Mouse (Mus musculus) naive thymus-derived CD4-positive, alpha-beta T cell, adult 2 months (primary cell): ENCODE results near the gene Add3.
A peak's percentile ranks its signal among the peaks of the same experiment; 100 is the strongest.

Experiments
- DNase-seq: peaks from one replicate; pipeline ENCODE4 v3.0.0-alpha.2; 2011; ENCODE audit warnings: low read depth

Gene Add3

DNA sequence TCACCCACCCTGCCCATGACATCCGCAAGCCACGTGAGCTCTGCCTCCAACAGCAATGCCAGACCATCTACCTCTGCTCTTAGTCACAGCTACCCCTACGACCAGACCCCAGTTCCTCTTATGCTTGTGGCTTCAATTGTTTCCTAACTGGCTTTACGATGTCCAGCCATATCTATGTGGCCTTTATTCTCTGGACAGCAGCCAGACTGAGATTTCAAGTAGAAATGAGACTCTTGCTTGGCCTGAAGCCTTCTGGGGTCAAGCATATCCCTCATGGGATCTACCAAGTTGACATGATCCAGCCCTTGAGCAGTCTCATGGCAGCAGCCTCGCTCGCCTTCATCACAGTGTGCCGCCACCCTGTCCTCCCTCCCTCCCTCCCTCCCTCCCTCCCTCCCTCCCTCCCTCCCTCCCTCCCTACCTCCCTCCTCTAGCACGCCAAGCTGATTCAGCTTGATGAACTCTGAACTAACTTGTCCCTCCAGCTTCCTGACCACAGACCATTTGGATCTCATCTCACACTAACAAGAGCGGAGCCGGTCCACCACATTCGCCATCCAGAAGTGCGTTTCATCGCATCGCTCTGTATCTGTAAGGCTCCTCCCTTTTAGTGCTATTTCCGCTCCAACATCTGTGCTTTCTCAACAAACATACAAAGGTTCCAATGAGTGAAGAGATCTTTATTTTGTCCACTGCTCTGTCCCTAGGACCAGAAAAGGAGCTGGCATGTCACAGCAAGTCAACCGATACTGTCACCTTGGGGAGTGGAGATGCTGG is 9.7 kb upstream of the Add3 start:
- DNase-seq: no peak

DNA sequence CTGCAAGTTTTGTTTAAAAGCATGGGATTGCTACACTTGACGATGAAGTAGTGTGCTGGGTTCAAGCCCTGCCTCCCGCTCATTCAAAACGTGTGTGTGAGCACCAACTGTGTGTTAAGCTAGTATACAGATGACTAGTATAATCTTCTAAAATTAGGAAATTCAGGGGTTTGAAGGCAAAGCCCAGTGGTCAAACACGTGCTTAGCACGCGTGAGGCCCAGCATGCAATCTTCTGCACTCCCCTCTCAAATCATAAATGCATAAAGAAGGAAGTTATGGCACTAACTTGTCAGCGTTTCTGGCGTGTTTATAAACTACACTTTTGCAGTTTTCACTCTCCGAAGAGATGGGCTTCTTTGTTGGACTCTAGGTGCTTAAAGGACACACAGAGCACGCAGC is 7.8 kb upstream of the Add3 start:
- DNase-seq: no peak

- no peak for DNase-seq
Observed at GRCm38 (mm10) chr19:53136336-53137090, 3.7 kb upstream of the Add3 start.

GRCm38 (mm10) chr19:53137116-53137670 is 3.0 kb upstream of the Add3 start:
- no peak for DNase-seq

GRCm38 (mm10) chr19:53140804-53141250 is 584 bp downstream of the Add3 start:
- DNase-seq: no peak

- peak; percentile 60 for DNase-seq
Observed at GRCm38 (mm10) chr19:53141251-53142072, 1.2 kb downstream of the Add3 start.

GRCm38 (mm10) chr19:53142190-53143107 is 2.2 kb downstream of the Add3 start:
- DNase-seq: peak; percentile 100

GRCm38 (mm10) chr19:53143108-53143971 is 3.1 kb downstream of the Add3 start:
- peak; percentile 54 for DNase-seq

DNA sequence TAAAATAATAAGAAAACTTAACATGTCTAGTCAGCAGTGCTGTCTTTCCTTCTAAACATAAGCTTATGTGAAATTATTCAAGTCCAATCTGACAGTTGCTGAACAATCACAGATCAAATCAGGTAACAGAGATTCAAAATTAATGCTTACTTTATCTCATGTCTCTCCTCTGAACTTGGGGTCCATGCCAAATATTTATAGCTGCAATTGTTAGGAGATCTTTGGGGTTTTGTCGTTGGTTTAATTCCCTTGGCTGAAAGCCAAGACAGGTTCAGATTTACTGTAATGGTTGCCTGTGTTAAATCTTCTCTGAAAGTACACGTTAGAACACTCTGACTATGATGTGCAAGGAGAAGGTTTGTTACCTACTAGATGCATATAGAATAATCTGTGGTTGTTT is 4.8 kb downstream of the Add3 start:
- peak; percentile 46 for DNase-seq

DNA sequence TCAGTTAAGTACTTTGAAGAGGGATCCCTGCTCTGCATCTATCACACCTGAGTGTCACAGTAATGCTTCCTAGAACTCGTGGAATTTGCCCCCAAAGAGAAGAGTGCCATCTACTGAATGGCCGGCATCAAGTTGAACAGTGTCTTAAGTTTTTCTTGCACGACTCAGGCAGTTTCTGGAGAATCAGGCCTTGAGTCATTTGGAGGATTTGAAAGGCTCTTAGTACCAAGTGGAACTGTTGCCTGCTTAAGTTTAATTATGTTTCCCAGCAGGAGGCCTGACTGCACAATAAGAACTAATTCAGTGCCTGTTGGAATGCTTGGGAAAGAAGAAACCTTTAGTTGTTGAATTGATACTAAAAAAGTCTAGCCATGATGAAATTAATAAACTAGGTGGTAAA is 9.1 kb downstream of the Add3 start:
- DNase-seq: no peak

- DNase-seq: no peak
Observed at GRCm38 (mm10) chr19:53152451-53152850, 12.2 kb downstream of the Add3 start.

DNA sequence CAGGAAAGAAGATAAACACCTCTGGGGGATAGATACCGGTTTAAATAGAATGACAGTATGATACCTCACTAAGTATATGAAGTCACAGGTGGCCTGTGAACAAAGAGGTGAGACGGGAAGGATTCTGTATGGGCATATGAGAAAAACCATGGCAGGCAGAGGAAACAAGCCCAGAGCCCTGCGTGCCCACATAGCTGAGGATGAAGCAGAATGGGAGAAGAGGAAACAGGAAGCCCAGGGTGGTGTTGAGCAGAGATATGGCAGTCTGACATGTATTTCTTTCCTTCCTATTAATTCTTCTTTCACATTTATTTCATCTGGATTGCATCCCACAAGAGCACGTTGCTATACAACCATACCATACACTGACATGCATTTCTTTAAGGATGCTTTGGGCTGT is 12.9 kb downstream of the Add3 start:
- DNase-seq: no peak

GRCm38 (mm10) chr19:53154156-53154555 is 13.9 kb downstream of the Add3 start:
- no peak for DNase-seq

DNA sequence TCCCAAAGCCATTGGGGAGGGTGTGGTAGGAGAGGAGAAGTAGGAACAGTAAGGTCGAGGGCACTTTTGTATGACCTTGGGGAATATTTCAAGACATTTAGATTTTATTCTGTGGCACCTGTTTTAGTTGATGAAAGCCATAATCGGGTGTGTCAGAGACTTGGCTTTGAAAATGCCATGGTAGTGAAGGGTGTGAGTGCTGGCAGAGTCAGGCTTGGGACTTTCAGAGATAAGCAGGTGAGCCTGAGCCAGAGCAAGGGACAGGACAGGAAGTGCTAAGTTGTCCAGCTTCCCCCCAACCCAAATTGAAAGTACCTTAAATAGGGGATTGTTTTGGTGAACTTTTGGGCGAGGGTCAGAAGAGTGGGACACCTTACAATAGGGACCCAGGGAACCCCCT is 16.1 kb downstream of the Add3 start:
- no peak for DNase-seq

GRCm38 (mm10) chr19:53157176-53157575 is 16.9 kb downstream of the Add3 start:
- DNase-seq: no peak

- no peak for DNase-seq
Observed at GRCm38 (mm10) chr19:53159351-53159750, 19.1 kb downstream of the Add3 start.

GRCm38 (mm10) chr19:53162927-53163326 is 22.7 kb downstream of the Add3 start:
- peak; percentile 45 for DNase-seq

- DNase-seq: no peak
Observed at GRCm38 (mm10) chr19:53164645-53165044, 24.4 kb downstream of the Add3 start.

DNA sequence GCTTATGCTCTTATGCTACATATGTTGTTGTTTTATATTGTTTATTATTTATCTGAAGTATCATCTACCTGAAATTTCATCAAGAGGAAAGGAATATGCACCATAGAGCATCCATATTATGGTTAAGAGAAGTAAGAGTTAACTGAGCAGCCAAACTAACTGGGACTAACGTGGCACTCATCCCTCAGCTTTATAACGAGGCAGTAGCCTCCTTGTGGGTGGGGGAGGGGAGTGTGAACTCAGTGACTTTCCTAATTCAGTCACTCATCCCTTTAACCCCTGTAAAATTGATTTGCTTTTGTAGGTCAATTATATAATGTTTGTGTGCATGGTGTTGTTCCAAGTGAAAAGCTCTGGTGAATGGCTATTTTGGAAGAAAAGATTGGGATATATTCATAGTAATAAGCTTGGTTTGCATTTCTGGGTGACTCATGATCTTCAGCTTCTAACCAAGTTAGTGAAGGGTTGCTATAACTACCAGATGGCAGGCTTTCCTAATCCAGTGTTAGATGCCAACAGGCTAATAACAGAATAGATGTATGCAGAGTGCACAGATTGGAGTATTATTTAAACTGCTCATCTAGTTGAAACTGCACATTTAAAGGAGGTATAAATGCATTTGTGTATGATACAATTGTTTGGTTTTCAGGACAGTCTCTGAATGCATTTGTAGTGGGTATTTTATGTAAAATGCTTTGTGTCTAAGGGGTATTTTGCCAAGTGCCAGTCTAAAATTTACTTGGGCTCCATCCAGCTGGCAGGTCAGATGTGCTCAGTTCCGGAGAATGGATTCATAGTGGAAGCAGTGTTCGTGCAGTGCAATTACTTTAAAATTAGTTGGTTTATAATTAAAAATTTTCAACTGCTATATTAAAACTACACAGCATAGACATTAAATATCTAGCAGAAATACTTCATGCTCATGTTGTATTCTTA is 25.3 kb downstream of the Add3 start:
- DNase-seq: no peak
